Mouse (Mus musculus): Measurements from ENCODE around the gene Oxa1l.

Gene Oxa1l

DNA sequence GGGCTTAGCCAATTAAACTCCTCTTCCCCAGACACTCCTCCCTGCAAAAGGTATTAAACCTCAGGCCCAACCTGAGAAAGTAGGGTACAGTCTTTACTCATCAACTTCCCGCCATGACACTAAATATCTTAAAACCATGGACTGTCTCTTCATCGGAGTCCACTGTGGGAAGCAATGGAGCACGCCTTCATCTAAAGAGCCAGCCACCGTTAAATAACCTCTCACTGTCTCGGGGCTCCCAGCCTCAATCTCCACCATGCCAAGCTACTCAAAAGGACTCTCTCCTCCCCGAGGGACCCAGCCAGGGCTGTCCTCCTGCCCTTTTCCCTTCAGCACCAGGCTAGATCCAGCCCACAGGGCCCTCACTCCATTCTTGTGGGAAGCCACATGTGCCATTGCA lies 10.0 kb downstream of the Oxa1l start:
- in situ Hi-C loops (cut with MboI; ENCODE audit: low sequenced_read_pairs) = no loop called here

DNA sequence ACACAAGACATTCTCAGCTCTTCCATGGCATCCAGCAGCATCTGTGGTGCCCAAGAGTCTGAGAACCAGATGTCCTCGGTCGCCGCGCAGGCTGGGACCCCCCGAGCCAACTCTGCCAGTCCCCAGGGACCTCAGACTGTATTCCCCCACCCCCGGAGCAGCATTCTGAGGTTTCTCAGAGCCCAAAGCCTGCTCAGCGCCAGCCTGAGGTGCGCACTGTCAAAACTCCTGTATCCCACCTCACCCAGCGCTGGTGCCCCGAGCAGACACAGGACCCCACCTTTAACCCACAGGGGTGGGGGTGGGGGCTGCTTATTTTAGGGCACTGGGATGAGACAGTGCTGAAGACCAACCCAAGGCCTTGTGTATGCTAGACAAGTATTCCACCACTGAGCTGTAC lies 10.8 kb downstream of the Oxa1l start:
- in situ Hi-C loops (cut with MboI; ENCODE audit: low sequenced_read_pairs) = no loop called here

DNA sequence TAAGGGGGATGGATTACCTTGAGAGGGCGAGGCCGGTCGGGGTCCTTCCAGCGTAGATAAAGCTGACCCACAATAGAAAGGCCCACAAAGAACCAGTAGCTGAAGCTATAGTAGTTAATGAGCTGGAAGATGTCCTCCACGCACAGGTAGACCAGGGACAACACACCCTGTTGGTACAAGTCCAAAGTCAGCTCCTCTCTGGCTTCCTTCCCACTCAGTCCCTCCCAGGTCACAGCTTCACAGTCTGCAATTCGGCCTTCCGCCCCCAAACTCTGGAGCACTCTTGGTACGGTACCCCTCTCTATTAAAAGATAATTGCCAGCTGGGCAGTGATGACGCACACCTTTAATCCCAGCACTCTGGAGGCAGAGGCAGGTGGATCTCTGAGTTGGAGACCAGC lies 12.3 kb downstream of the Oxa1l start:
- in situ Hi-C loops (cut with MboI; ENCODE audit: low sequenced_read_pairs) = no loop called here

DNA sequence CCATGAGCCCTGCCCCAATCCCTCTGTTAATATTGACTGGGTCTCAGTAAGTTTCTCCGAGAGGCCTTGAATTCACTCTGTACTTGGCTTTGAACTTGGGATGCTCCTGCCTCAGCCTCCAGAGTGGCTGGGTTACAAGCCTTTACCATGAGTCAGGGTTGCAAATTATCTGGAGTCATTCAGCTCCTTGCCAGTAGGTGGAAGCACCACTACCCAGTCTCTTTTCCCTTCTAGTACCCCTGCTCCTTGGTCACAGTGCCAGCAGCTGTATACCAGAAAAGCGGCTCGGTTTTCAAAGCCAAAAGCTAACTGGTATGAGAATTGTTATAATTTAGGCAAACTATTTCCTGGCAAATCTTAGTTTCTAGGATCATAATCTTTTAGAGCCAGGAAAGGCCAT lies 15.3 kb downstream of the Oxa1l start:
- in situ Hi-C loops (cut with MboI; ENCODE audit: low sequenced_read_pairs) = no loop called here

DNA sequence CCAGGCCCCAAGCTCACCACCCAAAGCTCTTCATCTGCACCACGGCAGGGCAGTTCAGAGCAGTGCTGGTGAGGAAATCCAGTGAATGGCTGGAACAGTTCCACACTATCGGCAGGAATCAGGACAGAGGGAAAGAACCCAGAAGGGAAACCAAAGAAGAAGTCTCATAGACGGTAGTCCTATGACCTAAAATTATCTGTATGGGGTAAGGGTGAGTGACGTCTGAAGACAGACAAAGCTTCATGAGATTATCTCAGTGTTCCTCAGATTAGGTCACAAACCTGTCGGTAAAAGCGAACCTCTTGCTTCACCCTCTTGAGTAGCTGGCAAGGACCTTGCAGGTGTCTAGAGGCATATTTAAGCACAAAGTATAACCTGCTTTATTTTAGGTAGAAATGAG lies 16.5 kb downstream of the Oxa1l start:
- in situ Hi-C loops (cut with MboI; ENCODE audit: low sequenced_read_pairs) = no loop called here

DNA sequence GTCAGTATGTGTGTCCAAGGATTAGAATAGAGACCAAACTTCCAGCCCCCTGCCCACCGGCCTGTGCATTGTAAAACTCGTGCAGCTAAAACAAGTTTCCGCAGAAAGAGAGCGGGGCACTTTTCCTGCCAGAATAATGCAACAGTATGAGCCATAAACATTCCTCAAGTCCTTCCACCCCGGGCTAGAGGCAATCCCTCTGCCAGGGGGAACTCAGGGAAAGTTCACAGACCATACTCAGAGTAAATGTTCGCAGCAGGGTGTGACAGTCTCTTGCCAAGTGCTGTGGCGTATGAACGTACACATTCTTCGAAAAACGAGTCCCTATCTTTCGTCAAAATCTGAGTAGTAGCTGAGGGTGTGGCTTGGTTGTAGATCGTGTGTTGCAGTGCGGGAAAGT lies 18.9 kb downstream of the Oxa1l start:
- in situ Hi-C loops (cut with MboI; ENCODE audit: low sequenced_read_pairs) = no loop called here

DNA sequence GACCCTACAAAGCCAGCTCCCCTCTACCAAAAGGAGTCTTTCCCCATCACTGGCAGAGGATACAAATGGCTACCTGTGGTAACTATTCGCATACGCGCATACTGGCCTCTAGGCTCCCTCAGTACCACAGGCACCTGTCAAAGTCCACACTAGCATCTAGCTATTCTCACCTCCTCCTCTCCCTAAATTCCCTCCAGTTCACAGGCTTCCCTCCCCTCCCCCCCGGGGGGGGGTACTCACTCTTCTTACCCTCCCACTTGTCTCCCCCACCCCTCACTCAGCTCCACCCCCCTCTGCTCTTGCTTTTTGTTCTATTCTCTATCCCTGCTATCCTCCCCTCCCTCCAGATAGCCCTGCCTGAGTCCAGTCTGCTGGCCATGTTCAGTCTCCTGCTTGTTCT lies 20.0 kb downstream of the Oxa1l start:
- in situ Hi-C loops (cut with MboI; ENCODE audit: low sequenced_read_pairs) = no loop called here

DNA sequence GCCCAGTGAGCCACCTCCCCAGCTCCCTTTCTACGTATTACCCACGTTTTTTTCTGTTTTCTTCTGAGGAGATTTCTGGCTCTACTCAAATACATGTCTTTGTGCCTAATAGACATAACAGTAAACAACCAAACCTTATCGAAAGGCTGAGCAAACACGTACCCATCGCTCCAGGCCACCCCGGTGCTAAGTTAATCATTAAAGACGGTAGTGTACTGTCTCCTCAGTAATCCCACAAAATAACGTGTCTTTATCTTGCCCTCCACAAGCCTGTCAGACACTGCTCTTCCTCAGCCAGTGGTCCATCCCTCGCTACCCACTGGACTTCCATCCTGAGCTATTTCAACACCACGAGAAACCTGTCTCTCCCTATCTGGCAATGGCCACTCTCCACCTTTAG lies 21.2 kb downstream of the Oxa1l start:
- in situ Hi-C loops (cut with MboI; ENCODE audit: low sequenced_read_pairs) = no loop called here

DNA sequence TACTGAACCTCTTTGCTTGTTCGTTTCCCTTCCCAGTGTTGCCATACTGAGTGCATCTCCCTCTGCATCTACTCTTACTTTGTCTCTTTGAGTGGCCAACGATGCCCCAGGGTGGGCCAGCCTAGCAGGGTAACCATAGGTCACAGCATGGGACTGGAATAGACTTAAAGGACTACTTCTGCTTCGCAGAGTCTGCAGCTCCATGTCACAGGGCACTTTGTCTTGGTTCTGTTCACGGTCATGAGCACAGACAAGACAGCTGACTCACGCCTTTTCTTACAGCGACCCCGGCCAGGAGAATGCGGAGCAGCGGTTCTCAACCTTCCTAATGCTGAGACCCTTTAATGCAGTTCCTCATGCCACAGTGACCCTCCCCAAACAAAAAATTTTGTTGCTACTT lies 22.0 kb downstream of the Oxa1l start:
- in situ Hi-C loops (cut with MboI; ENCODE audit: low sequenced_read_pairs) = no loop called here

DNA sequence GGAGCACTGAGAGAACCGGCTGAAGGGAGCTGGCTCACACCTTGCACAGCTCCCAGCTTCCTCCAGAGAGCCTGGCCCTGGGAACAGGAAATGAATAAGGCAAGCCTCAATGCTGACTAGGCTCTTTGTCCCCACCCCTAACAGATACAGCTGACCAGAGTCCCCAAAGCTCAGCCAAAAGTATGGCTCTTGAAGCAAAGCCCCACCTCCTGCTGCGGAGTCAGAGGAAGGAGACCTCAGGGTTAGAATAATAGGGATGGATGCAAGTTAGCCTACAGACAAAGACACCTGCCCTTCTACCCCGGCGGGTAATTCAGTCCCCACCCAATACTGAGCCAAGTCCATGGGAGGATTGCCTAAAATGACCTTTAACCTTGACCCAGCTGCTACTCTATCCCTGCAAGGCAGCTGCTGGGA lies 22.7 kb downstream of the Oxa1l start:
- in situ Hi-C loops (cut with MboI; ENCODE audit: low sequenced_read_pairs) = no loop called here

DNA sequence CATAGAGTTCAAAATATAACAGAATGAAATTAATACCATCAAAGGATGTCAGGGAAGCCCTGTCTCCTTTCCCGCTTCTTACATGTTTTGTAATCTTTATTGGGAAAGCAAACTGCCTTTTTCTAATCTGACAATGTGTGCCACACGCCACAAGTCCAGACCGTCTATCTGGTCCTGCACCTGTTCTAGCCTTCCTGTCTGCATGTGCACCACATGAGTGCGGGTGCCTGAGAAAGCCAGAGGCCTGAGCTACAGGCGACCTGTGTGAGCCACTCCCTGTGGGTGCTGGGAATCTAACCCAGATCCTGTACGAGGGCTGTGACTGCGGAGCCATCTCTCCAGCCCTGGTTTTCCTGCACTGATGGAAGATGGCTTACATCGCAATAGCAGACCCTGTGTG lies 23.8 kb downstream of the Oxa1l start:
- in situ Hi-C loops (cut with MboI; ENCODE audit: low sequenced_read_pairs) = no loop called here

DNA sequence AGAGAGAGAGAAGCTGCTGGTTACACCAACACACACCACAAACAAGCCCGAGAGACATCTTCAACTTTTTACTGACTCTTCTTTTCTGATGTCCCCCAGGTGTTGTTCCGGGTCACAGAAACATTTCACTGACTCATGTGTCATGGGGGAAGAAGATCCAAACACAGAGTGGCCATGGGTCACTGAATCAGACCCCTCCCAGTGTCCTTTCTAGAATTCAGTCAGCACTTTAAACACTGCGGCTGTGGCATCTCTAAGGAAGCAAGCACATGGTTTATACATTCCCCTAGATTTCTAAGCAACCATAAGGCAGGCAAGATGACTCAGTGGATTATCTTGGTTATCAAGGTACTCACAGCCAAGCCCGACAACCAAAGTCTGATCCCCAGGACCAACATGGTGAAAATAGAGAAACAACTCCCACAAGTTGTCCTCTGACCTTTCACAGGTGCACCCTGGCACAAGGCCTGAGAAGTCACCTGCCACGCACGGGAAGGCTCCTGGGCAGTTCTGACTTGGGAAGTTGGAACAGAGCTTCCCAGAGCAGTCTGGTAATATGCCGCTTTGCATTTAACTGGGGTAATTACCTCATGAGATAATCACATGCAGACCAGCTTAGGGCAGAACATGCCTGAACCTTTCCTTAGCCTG lies 25.5 kb downstream of the Oxa1l start:
- in situ Hi-C loops (cut with MboI; ENCODE audit: low sequenced_read_pairs) = no loop called here

DNA sequence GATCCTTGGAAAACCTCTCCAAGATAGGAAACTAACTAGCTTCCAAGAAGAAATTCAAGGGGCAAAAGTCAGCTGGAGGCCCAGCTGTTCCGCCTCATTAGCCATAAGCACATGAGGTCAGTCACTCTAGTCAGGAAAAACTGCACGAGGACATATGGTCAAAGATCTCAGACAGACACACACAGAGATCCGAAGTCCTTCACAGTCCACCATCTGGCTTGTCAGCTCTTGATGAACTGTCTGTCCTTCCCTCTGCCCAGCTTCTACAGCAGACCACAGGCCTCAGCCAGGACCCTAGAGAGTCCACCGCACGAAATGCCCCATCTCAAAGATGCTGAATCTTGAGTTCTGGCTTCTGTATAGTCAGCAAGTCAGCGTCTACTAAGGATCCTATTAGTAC lies 26.9 kb downstream of the Oxa1l start:
- in situ Hi-C loops (cut with MboI; ENCODE audit: low sequenced_read_pairs) = no loop called here

DNA sequence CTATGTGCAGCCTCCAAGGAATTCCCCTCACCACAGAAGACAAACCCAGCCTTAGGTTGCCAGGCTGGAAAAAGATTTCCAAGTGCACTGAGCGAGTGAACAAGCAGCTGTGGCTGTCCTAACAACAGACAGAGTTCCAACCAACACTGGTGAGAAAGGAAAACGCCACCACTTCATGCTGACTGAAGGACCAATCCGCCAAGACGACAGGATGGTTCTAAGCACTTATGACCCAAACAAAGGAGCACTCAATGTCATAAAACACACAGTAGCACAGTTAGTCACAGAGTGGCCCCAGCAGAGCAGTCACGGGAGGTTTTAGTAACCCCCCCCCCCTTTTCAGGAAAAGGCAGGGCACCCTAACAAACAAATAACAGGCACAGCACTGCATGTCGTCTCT lies 30.2 kb downstream of the Oxa1l start:
- in situ Hi-C loops (cut with MboI; ENCODE audit: low sequenced_read_pairs) = no loop called here

DNA sequence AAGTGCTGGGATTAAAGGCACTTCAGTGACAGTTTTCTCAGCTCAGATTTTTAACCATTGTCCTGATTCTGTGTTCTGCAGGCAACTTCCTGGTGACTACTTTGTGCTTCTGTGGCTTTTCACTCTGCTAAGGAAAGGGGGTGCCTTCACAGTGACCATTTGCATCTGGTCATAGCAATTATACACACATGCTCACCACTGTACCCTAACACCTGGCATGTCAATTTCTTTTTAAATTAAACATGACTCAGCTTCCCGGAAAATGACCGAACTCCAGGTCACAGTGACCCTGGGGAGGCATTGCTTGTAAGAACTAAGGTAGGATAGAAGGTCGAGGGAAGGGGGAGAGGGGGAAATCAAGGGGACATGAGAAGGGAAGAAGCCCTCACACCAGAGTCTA lies 33.2 kb downstream of the Oxa1l start:
- in situ Hi-C loops (cut with MboI; ENCODE audit: low sequenced_read_pairs) = no loop called here

DNA sequence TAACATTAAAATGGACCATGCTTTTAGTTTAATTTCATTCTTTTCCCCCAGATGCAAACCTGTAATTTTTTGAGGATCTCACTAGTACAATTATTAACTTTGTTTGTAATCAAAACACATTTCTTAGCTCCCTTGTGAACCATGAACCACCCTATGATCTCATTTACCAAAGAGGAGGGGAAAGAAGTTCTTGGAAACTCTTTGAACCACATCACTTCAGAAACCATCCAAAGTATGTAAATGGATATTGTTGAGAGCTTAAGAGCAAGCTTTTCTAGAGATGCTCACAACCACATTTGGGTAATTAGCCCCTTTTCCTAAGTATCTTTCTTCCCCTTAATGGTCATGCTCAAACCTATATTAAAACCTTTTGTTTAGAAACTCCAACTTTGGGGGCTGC lies 33.7 kb downstream of the Oxa1l start:
- in situ Hi-C loops (cut with MboI; ENCODE audit: low sequenced_read_pairs) = no loop called here

DNA sequence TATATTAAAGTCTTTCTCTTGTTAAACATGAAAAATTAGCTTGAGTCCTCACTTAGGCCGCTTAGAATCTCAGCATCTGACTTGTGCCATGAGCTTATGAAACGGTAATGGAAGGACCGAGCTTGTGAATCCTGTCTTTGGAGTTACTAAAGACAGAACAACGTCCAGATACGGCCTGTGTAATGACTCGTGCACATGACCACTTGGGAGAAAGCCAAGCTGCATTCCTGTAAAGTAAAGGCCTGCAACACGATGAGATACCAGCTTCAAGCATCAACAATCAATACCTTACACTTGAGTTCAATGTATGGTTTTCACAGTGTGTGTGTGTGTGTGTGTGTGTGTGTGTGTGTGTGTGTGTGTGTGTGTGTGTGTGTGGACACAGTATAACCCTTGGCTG lies 36.1 kb downstream of the Oxa1l start:
- in situ Hi-C loops (cut with MboI; ENCODE audit: low sequenced_read_pairs) = no loop called here

DNA sequence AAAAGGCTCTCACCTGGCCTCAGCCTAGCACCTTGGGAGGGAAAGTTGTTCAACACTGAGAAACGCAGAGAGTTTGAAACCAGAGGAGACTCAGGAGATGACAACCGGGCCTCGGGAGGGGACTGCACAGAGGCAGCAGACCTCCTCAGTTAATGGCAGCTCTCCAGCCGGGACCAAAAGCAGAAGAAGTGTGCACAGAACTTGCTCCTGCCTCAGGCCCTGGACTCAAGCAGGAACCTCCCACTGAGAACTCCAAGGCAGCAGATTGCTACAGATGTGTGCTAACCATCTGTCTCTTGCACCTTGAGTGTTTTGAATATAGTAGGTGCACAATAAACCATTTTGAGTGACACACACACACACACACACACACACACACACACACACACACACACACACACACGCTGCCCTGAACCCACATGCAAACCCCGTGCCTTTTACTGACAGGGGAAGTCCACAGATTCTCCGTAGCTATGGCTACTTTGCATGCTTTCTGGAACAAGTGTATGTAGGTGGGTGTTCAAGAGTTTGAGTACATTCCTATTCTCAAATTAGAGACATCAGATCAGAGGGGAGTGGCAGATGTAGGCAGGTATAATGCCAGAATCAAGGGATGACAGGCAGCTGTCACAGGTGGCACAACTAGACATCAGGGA lies 37.4 kb downstream of the Oxa1l start:
- in situ Hi-C loops (cut with MboI; ENCODE audit: low sequenced_read_pairs) = no loop called here

DNA sequence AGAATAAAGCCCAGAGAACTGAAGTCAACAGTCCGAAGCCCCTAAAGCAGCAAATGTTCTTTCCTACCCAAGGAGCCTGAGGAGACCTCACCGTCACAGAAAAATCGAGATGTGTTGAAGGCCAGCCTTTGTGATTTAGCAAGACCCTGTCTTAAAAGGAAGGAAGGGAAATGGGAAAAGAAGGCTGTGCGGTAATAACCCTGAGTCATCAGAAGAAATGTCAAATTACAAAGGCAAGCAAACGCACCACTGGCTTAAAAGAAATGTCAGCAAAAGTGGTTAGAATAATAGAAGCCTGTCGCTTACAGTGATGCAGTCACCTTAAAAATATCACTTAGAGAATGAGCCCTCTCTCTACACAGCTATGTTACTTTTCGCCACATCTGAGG lies 37.9 kb downstream of the Oxa1l start:
- in situ Hi-C loops (cut with MboI; ENCODE audit: low sequenced_read_pairs) = no loop called here

DNA sequence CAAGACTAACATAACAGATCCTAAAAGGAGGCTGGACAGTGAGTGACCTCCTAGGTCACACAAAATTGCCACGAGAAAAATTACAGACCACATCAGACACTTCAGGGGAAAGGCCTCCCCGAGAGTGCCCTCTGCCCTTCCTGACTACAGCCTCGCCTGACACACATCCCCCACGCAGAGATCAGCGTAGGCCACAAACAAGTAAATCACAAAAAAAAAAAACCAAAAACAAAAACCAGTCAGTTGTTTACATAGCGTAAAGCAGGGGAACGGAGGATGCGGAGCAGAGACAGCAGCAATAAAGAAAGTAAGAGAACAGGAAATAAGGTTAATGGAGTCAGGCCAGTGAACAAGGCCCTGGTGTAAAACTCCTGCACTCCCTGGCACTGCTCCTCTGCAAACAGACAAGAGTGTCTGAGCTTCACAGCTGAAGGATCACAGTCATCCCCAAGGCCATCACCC lies 38.3 kb downstream of the Oxa1l start:
- in situ Hi-C loops (cut with MboI; ENCODE audit: low sequenced_read_pairs) = no loop called here

DNA sequence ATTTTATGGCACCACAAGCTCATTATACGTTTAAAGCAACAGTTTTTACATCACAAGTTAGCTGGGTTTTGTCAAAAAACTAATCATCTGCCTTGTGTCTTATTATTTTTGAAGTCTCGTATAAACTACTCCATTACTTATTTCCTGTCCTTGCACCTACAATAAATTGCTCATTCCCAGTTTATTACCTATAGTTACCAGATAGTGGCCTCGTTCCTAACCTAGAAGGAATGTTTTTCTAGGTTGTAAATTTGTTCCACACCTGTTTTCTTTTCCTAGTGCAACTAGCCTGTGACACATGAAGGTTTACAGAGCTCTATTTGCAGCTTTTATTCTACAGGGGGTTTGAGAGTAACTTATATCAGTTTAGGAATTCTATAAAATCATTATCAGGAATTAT lies 41.1 kb downstream of the Oxa1l start:
- in situ Hi-C loops (cut with MboI; ENCODE audit: low sequenced_read_pairs) = loop anchor here (25.0 kb wide), 1 partner anchor 164 kb away; no protein-coding TSS in a partner anchor

DNA sequence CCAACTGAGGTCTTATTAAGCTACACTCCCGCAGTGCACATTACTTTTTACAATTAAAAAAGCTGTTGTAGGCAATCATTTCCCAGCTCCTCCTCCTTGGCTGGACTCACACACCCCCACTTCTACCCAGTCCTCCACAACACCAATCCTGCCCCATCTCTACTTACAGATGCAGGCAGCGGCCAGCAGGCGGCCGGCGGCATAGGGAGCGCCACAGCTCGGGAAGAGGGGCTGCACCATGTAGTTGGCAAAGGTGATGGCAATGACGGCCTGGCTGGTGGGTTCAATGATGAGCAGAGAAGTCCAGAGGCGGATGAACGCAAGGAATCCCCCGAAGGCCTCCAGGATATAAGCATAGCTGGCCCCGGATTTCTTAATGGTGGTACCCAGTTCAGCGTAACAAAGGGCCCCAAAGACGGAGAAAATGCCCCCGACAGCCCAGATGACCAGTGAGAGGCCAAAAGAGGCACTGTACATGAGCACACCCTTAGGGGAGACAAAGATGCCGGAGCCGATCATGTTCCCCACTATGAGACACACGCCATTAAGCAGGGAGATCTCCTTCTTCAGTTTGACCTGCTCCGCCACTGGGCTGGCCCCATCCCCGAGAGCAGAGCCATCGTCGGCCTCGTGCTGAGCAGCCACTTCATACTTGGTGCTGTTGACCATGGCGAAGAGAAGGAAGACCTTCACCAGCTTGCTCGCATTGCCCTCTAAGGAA lies 47.9 kb downstream of the Oxa1l start:
- in situ Hi-C loops (cut with MboI; ENCODE audit: low sequenced_read_pairs) = loop anchor here (25.0 kb wide), 1 partner anchor 171 kb away; no protein-coding TSS in a partner anchor
